Mouse (Mus musculus) embryonic facial prominence, embryonic 13.5 days (tissue): ENCODE measurements around the gene Gm3854. TPM values are rescaled to one million over a fixed set of nuclear protein-coding genes. Genes with fewer than 3 reads are reported as not detected.
"Not testable (repeated sequence)": the region's sequence is repeated elsewhere in the genome, so short reads cannot be mapped to it uniquely, and the experiment has no call there.

Source experiments
- ATAC-seq: fragments of 200-750 bp; cut with Nextera tagmentation; 2 replicates; pipeline ENCODE4 v1.8.0; 2017; ENCODE audit warnings: low read depth; ENCODE audit not compliant: insufficient number of reproducible peaks, insufficient read depth, low FRiP score, low TSS enrichment
- H3K27ac ChIP-seq: fragments of 300-500 bp; sonication (generic); 2 replicates; pipeline ENCODE4 v1.5.1; 2015; ENCODE audit warnings: moderate library complexity, mild to moderate bottlenecking, inconsistent platforms
- H3K27me3 ChIP-seq: fragments of 300-500 bp; sonication (generic); 2 replicates; pipeline ENCODE4 v1.6.1; 2015; ENCODE audit warnings: mild to moderate bottlenecking, inconsistent platforms
- H3K36me3 ChIP-seq: fragments of 300-500 bp; sonication (generic); 2 replicates; pipeline ENCODE4 v1.6.1; 2015; ENCODE audit warnings: mild to moderate bottlenecking, inconsistent platforms
- H3K4me1 ChIP-seq: fragments of 300-500 bp; sonication (generic); 2 replicates; pipeline ENCODE4 v1.6.1; 2015; ENCODE audit warnings: inconsistent platforms
- H3K4me2 ChIP-seq: fragments of 300-500 bp; sonication (generic); 2 replicates; pipeline ENCODE4 v1.6.1; 2015; ENCODE audit warnings: moderate library complexity, mild to moderate bottlenecking, inconsistent platforms
- H3K4me3 ChIP-seq: fragments of 300-500 bp; sonication (generic); 2 replicates; pipeline ENCODE4 v1.5.1; 2015; ENCODE audit warnings: mild to moderate bottlenecking, inconsistent platforms
- H3K9ac ChIP-seq: fragments of 300-500 bp; sonication (generic); 2 replicates; pipeline ENCODE4 v1.6.1; 2015; ENCODE audit warnings: mild to moderate bottlenecking, inconsistent platforms
- H3K9me3 ChIP-seq: fragments of 300-500 bp; sonication (generic); 2 replicates; pipeline ENCODE4 v1.6.1; 2016; ENCODE audit warnings: inconsistent platforms
- WGBS: fragments of 180-500 bp; shearing (Covaris S2); methylation state at CpG from one replicate; pipeline ENCODE4 v1.1.7; 2015; ENCODE audit warnings: mixed read lengths; 5-methylcytosine and 5-hydroxymethylcytosine counted together
- polyA plus RNA-seq: library from polyadenylated mRNA; unstranded; fragments of >200 nt; fragmentation: Nextera tagmentation; extraction: Ambion mirVana; gene quantifications from 2 replicates; pipeline ENCODE4 v1.2.1, GENCODE M21; 2015

Gm3854 gene
- polyA plus RNA-seq: 3.1 and 4.0 TPM in 2 replicates

- Histone ChIP-seq H3K4me3 (peak within 1 kb of the TSS; percentile 65), H3K27me3 (no peaks in the 10 kb centered on the region), H3K4me1 (0 out of 2 replicates have a peak, but pooled peaks cover 3% of the 10 kb centered on the region), H3K36me3 (no peaks in the 10 kb centered on the region), H3K27ac (no peak within 1 kb of the TSS), H3K4me2 (peak within 1 kb of the TSS; percentile 57), H3K9me3 (no peaks in the 10 kb centered on the region), H3K9ac (peak within 1 kb of the TSS; percentile 72)
- 1% methylated on average over 26 of the region's 26 CpGs for WGBS
- ATAC-seq: peak; percentile 83
Observed at GRCm38 (mm10) chr7:6343501-6344071, at the start of gene Gm3854. Gene Gm3854 (plus strand): TSS chr7:6343759.

- H3K9ac ChIP-seq, H3K4me2 ChIP-seq, H3K27ac ChIP-seq, H3K9me3 ChIP-seq, H3K4me3 ChIP-seq, ATAC-seq, H3K4me1 ChIP-seq, H3K27me3 ChIP-seq: not testable (repeated sequence)
- H3K36me3 ChIP-seq: peaks cover 49% of the 10 kb centered on the region
- WGBS: 74% methylated on average over 11 of the region's 11 CpGs
Observed at GRCm38 (mm10) chr7:6300796-6301195, 42.8 kb upstream of the Gm3854 start.

- Histone ChIP-seq H3K9me3 (peaks cover 9% of the 10 kb centered on the region; the same call in 1 of the 2 replicates), H3K27me3 (no peaks in the 10 kb centered on the region), H3K4me2 (peak overlapping the region; percentile 72), H3K4me3 (peak overlapping the region; percentile 59), H3K36me3 (peaks cover 18% of the 10 kb centered on the region), H3K9ac (peak overlapping the region; percentile 84), H3K4me1 (peaks cover 10% of the 10 kb centered on the region), H3K27ac (peak overlapping the region; percentile 82)
- ATAC-seq: peak; percentile 67
- WGBS: 12% methylated on average over 23 of the region's 23 CpGs
Observed at GRCm38 (mm10) chr7:6330458-6331232, 12.9 kb upstream of the Gm3854 start.

- H3K9me3 ChIP-seq: peaks cover 9% of the 10 kb centered on the region; the same call in 1 of the 2 replicates
- H3K36me3 ChIP-seq: peaks cover 18% of the 10 kb centered on the region
- WGBS: 5% methylated on average over 31 of the region's 31 CpGs
- peak within 1 kb of the TSS; percentile 72 for H3K4me2 ChIP-seq
- H3K4me3 ChIP-seq: peak within 1 kb of the TSS; percentile 59
- peak; percentile 87 for ATAC-seq
- H3K27ac ChIP-seq: peak within 1 kb of the TSS; percentile 82
- H3K9ac ChIP-seq: peak within 1 kb of the TSS; percentile 84
- peaks cover 10% of the 10 kb centered on the region for H3K4me1 ChIP-seq
- no peaks in the 10 kb centered on the region for H3K27me3 ChIP-seq
Observed at GRCm38 (mm10) chr7:6331233-6331956, 12.2 kb upstream of the Gm3854 start, which contains the start of gene Zfp583. Gene Zfp583 (minus strand): TSS chr7:6331285.

GRCm38 (mm10) chr7:6339865-6340264 is 3.7 kb upstream of the Gm3854 start:
- H3K27me3 ChIP-seq: no peaks in the 10 kb centered on the region
- 84% methylated on average over 5 of the region's 5 CpGs for WGBS
- no peak overlapping the region for H3K4me3 ChIP-seq
- no peaks in the 10 kb centered on the region for H3K36me3 ChIP-seq
- ATAC-seq: no peak
- no peaks in the 10 kb centered on the region for H3K9me3 ChIP-seq
- H3K27ac ChIP-seq: no peak overlapping the region
- no peak overlapping the region for H3K9ac ChIP-seq
- H3K4me1 ChIP-seq: 0 out of 2 replicates have a peak, but pooled peaks cover 3% of the 10 kb centered on the region
- no peak overlapping the region for H3K4me2 ChIP-seq

GRCm38 (mm10) chr7:6344124-6344523 is 565 bp downstream of the Gm3854 start:
- ATAC-seq: no peak
- H3K4me1 ChIP-seq: 0 out of 2 replicates have a peak, but pooled peaks cover 3% of the 10 kb centered on the region
- no peak overlapping the region for H3K27ac ChIP-seq
- H3K36me3 ChIP-seq: no peaks in the 10 kb centered on the region
- WGBS: 34% methylated on average over 10 of the region's 10 CpGs
- no peaks in the 10 kb centered on the region for H3K27me3 ChIP-seq
- H3K9ac ChIP-seq: peak overlapping the region; percentile 72; the same call in 1 of the 2 replicates
- peak overlapping the region; percentile 65 for H3K4me3 ChIP-seq
- no peaks in the 10 kb centered on the region for H3K9me3 ChIP-seq
- H3K4me2 ChIP-seq: peak overlapping the region; percentile 57

GRCm38 (mm10) chr7:6358121-6358520 is 14.6 kb downstream of the Gm3854 start:
- peaks cover 18% of the 10 kb centered on the region for H3K36me3 ChIP-seq
- no peak for ATAC-seq
- H3K9me3 ChIP-seq: no peaks in the 10 kb centered on the region
- H3K4me2 ChIP-seq: no peak overlapping the region
- H3K27ac ChIP-seq: no peak overlapping the region
- no peaks in the 10 kb centered on the region for H3K4me1 ChIP-seq
- H3K4me3 ChIP-seq: no peak overlapping the region
- 0 out of 2 replicates have a peak overlapping the region, but pooled peaks have one; percentile 27 for H3K9ac ChIP-seq
- WGBS: 79% methylated on average over 2 of the region's 2 CpGs
- no peaks in the 10 kb centered on the region for H3K27me3 ChIP-seq

GRCm38 (mm10) chr7:6358937-6359590 is 15.5 kb downstream of the Gm3854 start:
- Histone ChIP-seq H3K4me1 (peaks cover 6% of the 10 kb centered on the region), H3K4me2 (no peak overlapping the region), H3K27me3 (no peaks in the 10 kb centered on the region), H3K9me3 (no peaks in the 10 kb centered on the region), H3K27ac (no peak overlapping the region), H3K4me3 (no peak overlapping the region), H3K9ac (no peak overlapping the region), H3K36me3 (peaks cover 9% of the 10 kb centered on the region)
- 52% methylated on average over 10 of the region's 10 CpGs for WGBS
- ATAC-seq: no peak

- Histone ChIP-seq H3K4me1 (peaks cover 10% of the 10 kb centered on the region), H3K4me3 (no peak overlapping the region), H3K4me2 (no peak overlapping the region), H3K9ac (no peak overlapping the region), H3K27me3 (no peaks in the 10 kb centered on the region), H3K36me3 (no peaks in the 10 kb centered on the region), H3K9me3 (no peaks in the 10 kb centered on the region), H3K27ac (no peak overlapping the region)
- 12% methylated on average over 9 of the region's 9 CpGs for WGBS
- no peak for ATAC-seq
Observed at GRCm38 (mm10) chr7:6360477-6361060, 17.0 kb downstream of the Gm3854 start.

GRCm38 (mm10) chr7:6361756-6362155 is 18.2 kb downstream of the Gm3854 start:
- Histone ChIP-seq H3K27me3 (no peaks in the 10 kb centered on the region), H3K4me2 (peak overlapping the region; percentile 70), H3K36me3 (no peaks in the 10 kb centered on the region), H3K27ac (peak overlapping the region; percentile 86), H3K4me1 (peaks cover 10% of the 10 kb centered on the region), H3K4me3 (peak overlapping the region; percentile 61), H3K9me3 (no peaks in the 10 kb centered on the region), H3K9ac (peak overlapping the region; percentile 69)
- no peak for ATAC-seq
- WGBS: 27% methylated on average over 7 of the region's 7 CpGs
